Mouse (Mus musculus): ENCODE results near the gene Mns1. TPM values are rescaled to one million over a fixed set of nuclear protein-coding genes. Genes with fewer than 3 reads are reported as not detected.

Mns1 gene
- polyA plus RNA-seq, 1 experiment from 2014 or later, result 81.1 TPM

- no peak for DNase-seq (ENCODE audit: low spot score)
These were observed 30.8 kb downstream of the Mns1 start for GRCm38 (mm10) chr9:72468616-72469015.

GRCm38 (mm10) chr9:72469851-72470250 lies 32.0 kb downstream of the Mns1 start:
- no peak for DNase-seq (ENCODE audit: low spot score)

DNA sequence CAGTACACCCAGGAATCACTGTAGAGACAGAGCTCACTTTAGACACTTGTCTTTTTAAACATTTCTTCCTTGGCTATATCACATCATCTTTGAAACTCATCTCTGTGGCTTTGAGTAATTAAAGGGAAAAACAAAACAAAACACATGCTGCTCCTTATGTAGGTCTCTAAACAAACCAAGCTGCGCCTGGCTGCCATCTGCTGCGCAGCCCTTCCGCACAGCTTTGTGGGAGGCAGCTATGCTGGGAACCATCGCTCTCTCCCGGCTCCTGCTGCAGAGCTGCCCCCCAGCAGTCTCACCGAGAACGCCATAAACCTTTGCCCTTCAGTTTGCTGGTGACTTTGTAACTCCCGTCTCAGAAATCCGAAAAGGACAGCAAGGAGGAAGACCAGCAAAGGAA lies 37.7 kb downstream of the Mns1 start:
- no peak for DNase-seq (ENCODE audit: low spot score)

DNA sequence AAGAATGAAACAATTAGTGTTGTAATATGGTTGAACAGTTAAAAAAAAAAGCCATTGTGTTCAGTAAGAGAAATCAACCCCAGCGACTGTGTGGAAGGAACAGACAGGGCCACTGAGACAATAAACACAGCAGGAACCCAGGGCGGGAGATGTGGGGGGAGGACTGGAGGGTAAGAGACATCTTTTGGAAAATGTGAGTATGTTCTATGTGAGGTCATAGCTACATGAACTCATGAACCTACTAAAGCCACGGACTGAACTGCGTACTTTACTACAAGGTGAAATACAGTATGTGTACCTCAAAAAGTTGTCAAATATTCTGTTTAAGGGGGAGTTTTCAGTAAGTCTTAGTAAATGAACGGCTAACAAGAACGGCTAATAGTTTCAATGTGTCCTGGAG lies 39.5 kb downstream of the Mns1 start:
- DNase-seq (ENCODE audit: low spot score), result no peak

DNA sequence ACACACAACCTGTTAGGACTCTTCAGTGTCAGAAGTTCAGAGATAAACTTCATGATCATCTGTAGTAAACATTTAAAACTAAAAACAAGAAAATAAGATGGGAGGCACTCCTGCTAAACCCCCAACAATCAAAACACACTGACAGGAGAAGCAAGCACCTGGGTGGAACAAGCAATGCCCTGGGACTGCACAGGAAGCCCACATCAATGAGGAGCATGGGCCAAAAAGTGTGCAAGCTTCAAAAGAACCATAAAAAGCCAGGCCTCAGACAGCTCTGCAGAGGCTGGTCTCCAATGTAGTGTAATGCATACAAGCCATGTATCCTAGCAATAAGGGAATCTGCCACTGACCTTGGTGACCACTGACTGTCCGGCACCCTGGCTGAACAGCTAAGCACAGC lies 41.5 kb downstream of the Mns1 start:
- DNase-seq (ENCODE audit: low spot score), result peak; percentile 58

DNA sequence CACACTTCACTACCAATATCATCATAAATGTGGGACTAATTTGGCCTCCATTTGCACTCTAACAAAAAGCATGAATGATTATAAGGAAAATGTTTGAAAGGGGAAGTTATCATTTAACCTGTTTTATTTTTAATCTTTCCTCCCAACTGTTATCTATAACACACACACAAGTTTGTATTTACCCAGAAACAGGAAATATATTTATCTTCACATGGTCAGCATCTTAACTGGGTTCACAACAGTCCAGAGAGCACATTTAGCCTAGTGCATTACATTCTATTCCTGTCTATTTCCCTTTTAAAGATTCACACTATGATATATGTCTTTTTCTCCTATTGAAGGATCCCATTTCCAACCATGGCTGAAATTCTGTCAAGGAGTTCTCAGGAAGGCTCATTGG lies 50.7 kb downstream of the Mns1 start:
- DNase-seq (ENCODE audit: low spot score), result no peak

DNA sequence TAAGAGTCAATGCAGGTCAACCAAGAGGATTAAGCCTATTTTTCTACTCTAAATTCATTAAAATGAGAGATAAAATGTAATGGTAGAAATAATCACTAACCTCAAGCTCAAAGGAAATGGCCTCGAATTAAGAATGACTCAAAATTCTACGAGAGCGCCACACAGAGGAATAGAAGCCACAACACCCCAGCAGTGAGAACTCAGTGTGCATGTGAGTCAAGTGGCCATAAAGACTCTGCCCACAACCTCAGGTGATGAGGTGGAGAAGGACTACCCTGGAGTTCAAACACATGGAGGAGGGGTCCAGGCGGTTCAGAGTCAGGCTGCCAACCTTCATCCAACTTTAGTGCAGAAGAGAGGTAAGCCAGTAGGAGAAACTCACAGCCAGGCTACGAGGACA lies 51.3 kb downstream of the Mns1 start:
- DNase-seq (ENCODE audit: low spot score), result no peak

GRCm38 (mm10) chr9:72491559-72492193 lies 53.9 kb downstream of the Mns1 start:
- peak; percentile 89 for DNase-seq (ENCODE audit: low spot score)

GRCm38 (mm10) chr9:72492194-72492565 lies 54.4 kb downstream of the Mns1 start, which contains the start of gene Tex9:
Gene Tex9 (minus strand): TSS chr9:72492212.
- DNase-seq (ENCODE audit: low spot score), result peak; percentile 51

DNA sequence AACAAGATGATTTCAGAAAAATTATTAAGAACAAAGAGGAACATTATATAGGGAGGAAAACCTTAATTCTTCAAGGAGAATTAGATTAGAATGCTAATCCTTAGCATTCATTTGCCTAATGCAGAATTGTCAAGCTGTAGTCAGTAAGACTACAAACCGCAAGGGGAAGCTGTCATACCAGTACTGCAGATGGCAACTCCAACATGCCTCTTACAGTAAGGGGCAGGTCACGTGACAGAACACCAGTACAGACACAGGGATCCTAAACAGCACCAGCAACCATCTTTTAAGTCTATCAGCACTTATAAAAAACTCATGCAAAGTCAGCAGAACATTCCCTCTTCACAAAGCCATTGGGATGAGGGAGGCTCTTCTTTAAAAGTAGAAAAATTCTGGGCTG lies 55.7 kb downstream of the Mns1 start:
- DNase-seq (ENCODE audit: low spot score), result peak; percentile 80

DNA sequence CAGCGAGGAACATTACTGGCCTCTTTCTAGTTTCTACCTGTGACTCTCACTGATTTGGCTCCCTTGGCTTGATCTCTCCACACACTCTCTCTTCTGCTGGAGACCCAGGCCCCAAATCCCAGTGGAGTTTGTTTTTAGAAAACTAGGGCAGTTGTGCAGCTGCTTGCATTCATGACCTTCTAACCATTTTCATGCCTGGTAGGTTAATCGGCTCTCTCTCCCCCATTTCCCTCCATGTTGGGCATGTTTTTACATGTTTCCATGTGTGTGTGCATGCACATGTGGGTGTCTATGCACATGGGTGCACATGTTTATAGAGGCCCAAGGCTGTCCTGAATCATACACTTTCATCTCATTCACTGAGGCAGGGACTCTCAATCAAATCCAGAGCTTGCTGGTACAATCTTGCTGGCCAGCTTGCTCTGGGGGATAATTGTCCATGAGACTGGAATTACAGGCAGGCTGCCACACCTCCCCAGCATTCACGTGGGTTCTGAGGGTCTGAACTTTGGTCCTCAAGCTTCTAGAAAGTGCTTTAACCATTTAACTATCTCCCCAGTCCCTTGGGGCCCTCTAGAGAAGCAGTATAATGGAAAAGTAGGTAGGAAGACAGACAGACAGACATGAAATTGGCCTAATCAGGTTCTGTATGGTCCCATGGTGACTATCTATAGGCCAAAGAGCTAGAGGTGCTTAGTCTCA lies 56.3 kb downstream of the Mns1 start:
- DNase-seq (ENCODE audit: low spot score), result no peak

GRCm38 (mm10) chr9:72496691-72497090 lies 58.9 kb downstream of the Mns1 start:
- no peak for DNase-seq (ENCODE audit: low spot score)

GRCm38 (mm10) chr9:72497171-72497570 lies 59.4 kb downstream of the Mns1 start:
- DNase-seq (ENCODE audit: low spot score), result no peak

Small RNAs within 50 kb of the gene (microRNA-seq; reads per million reads assigned to microRNA genes)
- not detected for gene Gm28010 (ENCODE audit: borderline number of aligned reads)

Other genes starting within 250 kb of the Mns1 start
- 56.6 and 73.3 TPM in 2 replicates for gene Zfp280d, start 163.2 kb upstream of the Mns1 start, polyA plus RNA-seq (2015; fragmentation: Nextera tagmentation; extraction: Ambion mirVana)
- gene Tex9, start 54.2 kb downstream of the Mns1 start, polyA plus RNA-seq (2015; fragmentation: Nextera tagmentation; extraction: Ambion mirVana), result 30.4 and 32.3 TPM in 2 replicates
- gene Rfx7, start 94.2 kb downstream of the Mns1 start, polyA plus RNA-seq (2015; fragmentation: Nextera tagmentation; extraction: Ambion mirVana), result 13.0 and 16.9 TPM in 2 replicates
- 159 and 162 TPM in 2 replicates for gene Nedd4, start 224.3 kb downstream of the Mns1 start, polyA plus RNA-seq (2015; fragmentation: Nextera tagmentation; extraction: Ambion mirVana)